Mouse (Mus musculus): ENCODE measurements at regions not wholly inside any gene's neighbourhood (a gene's known extent, or its start where the extent isn't known, plus 50 kb on each side); places are given as distances from the start of the nearest gene placed in this dataset.
A peak's percentile ranks its signal among the peaks of the same experiment; 100 is the strongest.
"Not testable (repeated sequence)": the region's sequence is repeated elsewhere in the genome, so short reads cannot be mapped to it uniquely, and the experiment has no call there.

- not testable (repeated sequence) for H3K9ac ChIP-seq (ENCODE audit: control insufficient read depth, low read depth, low read length, poor library complexity, severe bottlenecking); DNase-seq (ENCODE audit: low read depth, low spot score); H3K9me3 ChIP-seq (replicated peaks; ENCODE audit: insufficient read depth, low read length); H3K36me3 ChIP-seq (ENCODE audit: control insufficient read depth in 1 of 2, insufficient read depth in 2 of 2, low read length in 2 of 2); H3K79me2 ChIP-seq (ENCODE audit: control insufficient read depth, insufficient read depth, low read length, poor library complexity); H3K4me3 ChIP-seq (ENCODE audit: control insufficient read depth in 1 of 2, insufficient read depth in 1 of 2, low read depth in 2 of 2, low read length in 2 of 2); H3K4me1 ChIP-seq (ENCODE audit: control insufficient read depth in 1 of 2, insufficient read depth in 2 of 2, low read length in 2 of 2); H3K27me3 ChIP-seq (ENCODE audit: control insufficient read depth in 1 of 2, insufficient read depth in 2 of 2, low read length in 2 of 2); H3K27ac ChIP-seq (ENCODE audit: control insufficient read depth, low read depth, low read length)
Observed at GRCm38 (mm10) chr17:10150403-10150689, 169.3 kb downstream of the Qk start.

DNA sequence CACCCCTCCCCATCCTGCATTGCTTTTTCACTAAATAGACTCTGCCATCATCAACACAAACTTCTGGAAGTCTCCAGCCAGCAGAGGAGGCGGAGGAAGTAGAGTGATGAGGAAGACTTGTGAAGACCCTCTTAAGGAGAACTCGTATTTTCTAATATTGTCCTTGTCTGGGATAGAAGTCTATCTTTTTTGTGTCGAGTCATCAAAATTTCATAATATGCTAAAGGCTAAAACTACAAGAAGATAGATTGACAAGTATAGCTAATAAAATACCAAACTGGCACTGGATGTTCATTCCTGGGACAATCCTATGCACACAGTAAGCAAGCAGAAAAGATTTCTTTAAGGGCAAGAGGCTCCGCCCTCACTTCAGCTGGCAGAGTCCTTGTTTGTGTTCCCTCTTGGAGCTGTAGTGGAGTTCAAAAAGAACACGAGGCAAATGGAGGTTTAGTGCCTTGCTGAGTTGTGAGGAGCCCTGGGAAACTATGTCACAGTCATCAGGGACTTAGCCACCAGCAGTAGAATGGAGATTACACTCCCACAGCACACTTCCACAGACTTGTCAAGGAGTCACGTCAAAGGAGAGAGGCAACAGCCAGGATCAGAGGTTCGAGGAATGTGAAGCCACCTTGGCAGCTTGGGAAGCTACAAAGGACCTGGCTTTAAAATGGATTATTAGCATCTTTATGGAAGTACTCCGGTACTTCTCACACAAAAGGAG, 169.8 kb downstream of the Qk start:
- DNase-seq (ENCODE audit: low read depth, low spot score): no peak
- TF ChIP-seq RCOR1 (IDR thresholded peaks at IDR 0.05; ENCODE audit: low read depth, low read length) (no peak), ZKSCAN1 (IDR thresholded peaks at IDR 0.05; ENCODE audit: low read depth, low read length) (no peak), UBTF (IDR thresholded peaks at IDR 0.05; ENCODE audit: borderline replicate concordance, insufficient read depth, low read depth, low read length) (no peak), BHLHE40 (IDR thresholded peaks at IDR 0.05; ENCODE audit: borderline replicate concordance, low read depth, low read length) (no peak), POLR2AphosphoS2 (IDR thresholded peaks at IDR 0.05; ENCODE audit: low read length) (no peak), GABPA (IDR thresholded peaks at IDR 0.05; ENCODE audit: low read depth, low read length) (no peak), MAFK (IDR thresholded peaks at IDR 0.05; ENCODE audit: borderline replicate concordance, low read depth, low read length) (peak; percentile 37; the same call in 1 of the 2 replicates), MXI1 (IDR thresholded peaks at IDR 0.05; ENCODE audit: low read depth, low read length) (no peak)
- H3K4me1 ChIP-seq (ENCODE audit: control insufficient read depth in 1 of 2, insufficient read depth in 2 of 2, low read length in 2 of 2): no peaks in the 10 kb centered on the region

GRCm38 (mm10) chr17:10147106-10147505, 172.5 kb downstream of the Qk start:
- Histone ChIP-seq H3K36me3 (ENCODE audit: control insufficient read depth in 1 of 2, insufficient read depth in 2 of 2, low read length in 2 of 2) (no peaks in the 10 kb centered on the region), H3K79me2 (ENCODE audit: control insufficient read depth, insufficient read depth, low read length, poor library complexity) (no peaks in the 10 kb centered on the region), H3K9me3 (replicated peaks; ENCODE audit: insufficient read depth, low read length) (no peaks in the 10 kb centered on the region), H3K4me1 (ENCODE audit: control insufficient read depth in 1 of 2, insufficient read depth in 2 of 2, low read length in 2 of 2) (no peaks in the 10 kb centered on the region), H3K4me3 (ENCODE audit: control insufficient read depth in 1 of 2, insufficient read depth in 1 of 2, low read depth in 2 of 2, low read length in 2 of 2) (no peak overlapping the region), H3K27ac (ENCODE audit: control insufficient read depth, low read depth, low read length) (no peak overlapping the region), H3K9ac (ENCODE audit: control insufficient read depth, low read depth, low read length, poor library complexity, severe bottlenecking) (no peak overlapping the region), H3K27me3 (ENCODE audit: control insufficient read depth in 1 of 2, insufficient read depth in 2 of 2, low read length in 2 of 2) (no peaks in the 10 kb centered on the region)
- TF ChIP-seq CHD1 (IDR thresholded peaks at IDR 0.05; ENCODE audit: low read depth, low read length) (no peak), TAL1 (IDR thresholded peaks at IDR 0.05; ENCODE audit: low read length) (no peak), MEF2A (IDR thresholded peaks at IDR 0.05; ENCODE audit: extremely low read depth, insufficient replicate concordance, low read depth, low read length, poor library complexity, severe bottlenecking) (no peak), CTCF (IDR thresholded peaks at IDR 0.05 in 2 of 3, conservative IDR thresholded peaks at IDR 0.05 in 1 of 3; ENCODE audit: control insufficient read depth in 1 of 3, insufficient read depth in 1 of 3, low read depth in 2 of 3, low read length in 3 of 3, poor library complexity in 1 of 3, severe bottlenecking in 1 of 3) (no peak), UBTF (IDR thresholded peaks at IDR 0.05; ENCODE audit: borderline replicate concordance, insufficient read depth, low read depth, low read length) (no peak), GATA1 (IDR thresholded peaks at IDR 0.05; ENCODE audit: low read depth, low read length) (no peak)
- no peak for DNase-seq (ENCODE audit: low read depth, low spot score)

More for the DNA sequence above, 169.8 kb downstream of the Qk start:
- Histone ChIP-seq H3K9me3 (replicated peaks; ENCODE audit: insufficient read depth, low read length) (no peaks in the 10 kb centered on the region), H3K4me3 (ENCODE audit: control insufficient read depth in 1 of 2, insufficient read depth in 1 of 2, low read depth in 2 of 2, low read length in 2 of 2) (no peak overlapping the region), H3K79me2 (ENCODE audit: control insufficient read depth, insufficient read depth, low read length, poor library complexity) (no peaks in the 10 kb centered on the region), H3K9ac (ENCODE audit: control insufficient read depth, low read depth, low read length, poor library complexity, severe bottlenecking) (no peak overlapping the region), H3K27ac (ENCODE audit: control insufficient read depth, low read depth, low read length) (no peak overlapping the region), H3K27me3 (ENCODE audit: control insufficient read depth in 1 of 2, insufficient read depth in 2 of 2, low read length in 2 of 2) (no peaks in the 10 kb centered on the region), H3K36me3 (ENCODE audit: control insufficient read depth in 1 of 2, insufficient read depth in 2 of 2, low read length in 2 of 2) (no peaks in the 10 kb centered on the region)
